Comparison of ENCODE assay signal across 24 mouse cellular contexts in the genomic region with DNA sequence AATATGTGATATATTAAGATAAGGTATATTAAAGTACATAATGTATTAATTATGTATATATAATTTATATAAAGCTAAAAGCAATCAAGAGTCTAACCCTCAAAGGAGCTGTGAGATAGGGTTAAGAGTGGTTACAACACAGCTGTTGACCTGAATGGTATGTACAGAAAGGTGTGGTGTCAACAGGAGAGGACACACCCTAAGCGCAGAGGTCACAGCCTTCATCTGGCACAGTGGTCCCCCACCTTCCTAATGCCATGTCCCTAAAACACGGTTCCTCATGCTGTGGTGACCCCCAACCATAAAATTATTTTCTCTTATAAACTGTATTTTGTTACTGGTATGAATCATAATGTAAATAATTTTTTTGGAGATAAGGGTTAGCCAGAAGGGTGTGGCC. TPM values are rescaled to one million over a fixed set of nuclear protein-coding genes. Genes with fewer than 3 reads are reported as not detected.
DNase-seq lines count a peak whose midpoint lies in the region; ATAC-seq and TF ChIP-seq lines count a peak whose summit lies in the region.
"Had no signal": no experiment of that assay in that cellular context is flagged by ENCODE, and none has a peak within 500 bp of the region (broad histone marks: within the 10 kb centered on the region; RNA-seq: fewer than 3 reads in every experiment).

No protein-coding gene starts in this region.

- 62% methylated on average over 2 of the region's 2 CpGs for WGBS in liver, embryonic 16.5 days (ENCODE audit: insufficient replicate concordance)

- peak overlapping the region; percentile 99 for H3K27ac ChIP-seq in CH12.LX (ENCODE audit: insufficient read depth, low read depth)
- peak overlapping the region; percentile 76 for H3K27ac ChIP-seq in liver, embryonic 16.5 days (ENCODE audit: low read length)
- H3K27ac ChIP-seq: heart, adult 2 months; heart, embryonic 15.5 days; limb, embryonic 13.5 days; lung, embryonic 15.5 days; neural tube, embryonic 15.5 days had no signal

- peak overlapping the region; percentile 77; the same call in 1 of the 2 replicates for H3K9ac ChIP-seq in CH12.LX (ENCODE audit: insufficient read depth, low read depth)
- H3K9ac ChIP-seq in liver, embryonic 16.5 days (ENCODE audit: low read depth, low read length), result no peak overlapping the region
- H3K9ac ChIP-seq: heart, embryonic 15.5 days; limb, embryonic 13.5 days; lung, embryonic 15.5 days; neural tube, embryonic 15.5 days had no signal

- no peak for TF ChIP-seq EP300 in CH12.LX (IDR thresholded peaks at IDR 0.05; ENCODE audit: low read length)

- DNase-seq in 416B (ENCODE audit: low read depth), result peak; percentile 55
- no peak for DNase-seq in CH12.LX (ENCODE audit: extremely low read depth)
- DNase-seq in induced T-regulatory cell, adult 2 months (ENCODE audit: low read depth), result peak; percentile 66
- DNase-seq in cerebellum, adult 11-12 months, result no peak
- DNase-seq in MN1 (ENCODE audit: low spot score), result no peak
- no peak for DNase-seq in urinary bladder, adult 2 months (ENCODE audit: low spot score)
- DNase-seq: adrenal gland, postnatal 36 days; cerebellum, adult 9-10 months; gastrocnemius, postnatal 14 days; heart, adult 2 months; midbrain, embryonic 14.5 days; thymus, adult 18-20 months had no signal

- dilution Hi-C loops in CH12.LX (cut with MboI; ENCODE audit: extremely low pct_ligation_motif_present, extremely low pct_unique_long_range_greater_than_20kb, low sequenced_read_pairs), result no loop called here

- in situ Hi-C loops in CH12.LX (cut with MboI; ENCODE audit: low pct_ligation_motif_present, low pct_unique_long_range_greater_than_20kb, low sequenced_read_pairs), result no loop called here

- H3K36me3 ChIP-seq in CH12.LX (replicated peaks in 1 of 2; ENCODE audit: control insufficient read depth in 1 of 2, insufficient read depth in 1 of 2, low read length in 1 of 2), result peaks cover 0 to 2% of the 10 kb centered on the region in 2 experiments
- H3K36me3 ChIP-seq in liver, embryonic 16.5 days (ENCODE audit: control insufficient read depth, insufficient read depth), result no peaks in the 10 kb centered on the region
- H3K36me3 ChIP-seq: heart, embryonic 15.5 days; limb, embryonic 13.5 days; lung, embryonic 15.5 days; neural tube, embryonic 15.5 days had no signal

- H3K4me1 ChIP-seq in CH12.LX (ENCODE audit: control insufficient read depth in 1 of 2, insufficient read depth in 2 of 2), result peaks cover 4 to 32% of the 10 kb centered on the region in 2 experiments; a peak in 3 of 4 replicates
- H3K4me1 ChIP-seq in liver, embryonic 16.5 days (ENCODE audit: control insufficient read depth, low read depth, low read length), result peaks cover 22% of the 10 kb centered on the region
- H3K4me1 ChIP-seq: lung, embryonic 15.5 days; neural tube, embryonic 15.5 days had no signal

- TF ChIP-seq CTCF in CH12.LX (conservative IDR thresholded peaks at IDR 0.05 in 1 of 2, IDR thresholded peaks at IDR 0.05 in 1 of 2; ENCODE audit: low read depth in 2 of 2, low read length in 2 of 2), result no peak

- H3K4me2 ChIP-seq in CH12.LX (ENCODE audit: insufficient read depth, low read depth, poor library complexity, severe bottlenecking), result peak overlapping the region; percentile 76
- H3K4me2 ChIP-seq in liver, embryonic 16.5 days (ENCODE audit: low read depth, low read length), result peak overlapping the region; percentile 49
- H3K4me2 ChIP-seq: heart, embryonic 15.5 days; limb, embryonic 13.5 days; lung, embryonic 15.5 days; neural tube, embryonic 15.5 days had no signal

- no peak for TF ChIP-seq POLR2A in CH12.LX (IDR thresholded peaks at IDR 0.05; ENCODE audit: low read depth, low read length)

- H3K79me2 ChIP-seq in CH12.LX (replicated peaks; ENCODE audit: control insufficient read depth, extremely low read depth, insufficient read depth, poor library complexity, severe bottlenecking), result peaks cover 11% of the 10 kb centered on the region

- no peak for TF ChIP-seq RAD21 in CH12.LX (IDR thresholded peaks at IDR 0.05; ENCODE audit: low read depth, low read length)

- H3K27me3 ChIP-seq in CH12.LX (replicated peaks), result no peaks in the 10 kb centered on the region
- no peaks in the 10 kb centered on the region for H3K27me3 ChIP-seq in liver, embryonic 16.5 days (ENCODE audit: control insufficient read depth, insufficient read depth, low read depth, low read length)
- H3K27me3 ChIP-seq: heart, embryonic 15.5 days; limb, embryonic 13.5 days; lung, embryonic 15.5 days; neural tube, embryonic 15.5 days had no signal

- ATAC-seq in liver, embryonic 16.5 days (ENCODE audit: low read depth), result peak; percentile 25; the same call in 1 of the 2 replicates
- ATAC-seq: forebrain, embryonic 14.5 days had no signal

- H3K9me3 ChIP-seq in CH12.LX (replicated peaks; ENCODE audit: low read length), result no peaks in the 10 kb centered on the region
- no peaks in the 10 kb centered on the region for H3K9me3 ChIP-seq in liver, embryonic 16.5 days (replicated peaks; ENCODE audit: control insufficient read depth, low read length)
- H3K9me3 ChIP-seq: heart, embryonic 15.5 days; limb, embryonic 13.5 days; lung, embryonic 15.5 days; neural tube, embryonic 15.5 days had no signal

- H3K4me3 ChIP-seq in CH12.LX (replicated peaks in 1 of 3; ENCODE audit: low read depth in 2 of 3, low read length in 2 of 3, poor library complexity in 1 of 3), result peak overlapping the region; percentile 24 to 63 (median 50)
- H3K4me3 ChIP-seq in liver, embryonic 16.5 days (ENCODE audit: low read depth, low read length), result no peak overlapping the region
- H3K4me3 ChIP-seq: heart, adult 2 months; heart, embryonic 15.5 days; limb, embryonic 13.5 days; lung, embryonic 15.5 days; neural tube, embryonic 15.5 days had no signal

TF ChIP-seq in CH12.LX, 34 proteins besides CTCF, POLR2A, EP300 and RAD21:
- no peak for TF ChIP-seq GABPA (IDR thresholded peaks at IDR 0.05; ENCODE audit: insufficient replicate concordance, low read depth, low read length)
- TF ChIP-seq PAX5 (IDR thresholded peaks at IDR 0.05; ENCODE audit: low read length), result no peak
- no peak for TF ChIP-seq MAX (IDR thresholded peaks at IDR 0.05; ENCODE audit: low read length)
- TF ChIP-seq USF1 (IDR thresholded peaks at IDR 0.05; ENCODE audit: low read depth, low read length), result no peak
- no peak for TF ChIP-seq MAZ (IDR thresholded peaks at IDR 0.05; ENCODE audit: low read depth, low read length)
- TF ChIP-seq NRF1 (IDR thresholded peaks at IDR 0.05; ENCODE audit: low read depth, low read length), result no peak
- no peak for TF ChIP-seq SIN3A (IDR thresholded peaks at IDR 0.05; ENCODE audit: low read length)
- TF ChIP-seq KAT2A (IDR thresholded peaks at IDR 0.05; ENCODE audit: insufficient replicate concordance, low read length), result no peak
- TF ChIP-seq HCFC1 (IDR thresholded peaks at IDR 0.05; ENCODE audit: low read depth, low read length), result no peak
- TF ChIP-seq MXI1 (IDR thresholded peaks at IDR 0.05; ENCODE audit: low read depth, low read length), result no peak
- TF ChIP-seq SMC3 (IDR thresholded peaks at IDR 0.05; ENCODE audit: low read depth, low read length), result no peak
- no peak for TF ChIP-seq ZMIZ1 (IDR thresholded peaks at IDR 0.05; ENCODE audit: low read depth, low read length)
- TF ChIP-seq TCF12 (IDR thresholded peaks at IDR 0.05; ENCODE audit: low read depth, low read length), result no peak
- TF ChIP-seq JUND (conservative IDR thresholded peaks at IDR 0.05; ENCODE audit: low read depth, low read length), result no peak

RNA-seq across cellular contexts. Expression of gene Glipr1, which starts 1.1 kb away (rescaled TPM):
- total RNA-seq in CH12.LX (2012; rRNA removed) (341 and 362 TPM in 2 replicates), CH12.LX (2014; rRNA removed) (907 and 1,004 TPM in 2 replicates)
- polyA plus RNA-seq in CH12.LX (2012; ENCODE audit: insufficient read length, low read depth), result 471 and 472 TPM in 2 replicates
- 7.6 and 10.4 TPM in 2 replicates for polyA plus RNA-seq in liver, embryonic 16.5 days (2015; fragmentation: Nextera tagmentation; extraction: Ambion mirVana)
- polyA plus RNA-seq in urinary bladder, adult 2 months (2012; rRNA removed), result 48.5 and 55.4 TPM in 2 replicates

RNA-seq across cellular contexts. Expression of gene Krr1, which starts 28.9 kb away (rescaled TPM):
- total RNA-seq in CH12.LX (2012; rRNA removed) (56.9 and 72.5 TPM in 2 replicates), CH12.LX (2014; rRNA removed) (108 and 124 TPM in 2 replicates)
- polyA plus RNA-seq in CH12.LX (2012; ENCODE audit: insufficient read length, low read depth), result 58.7 and 68.7 TPM in 2 replicates
- 16.1 and 17.2 TPM in 2 replicates for polyA plus RNA-seq in liver, embryonic 16.5 days (2015; fragmentation: Nextera tagmentation; extraction: Ambion mirVana)
- 24.4 and 26.9 TPM in 2 replicates for polyA plus RNA-seq in urinary bladder, adult 2 months (2012; rRNA removed)

RNA-seq across cellular contexts. Expression of gene Glipr1l1, which starts 58.6 kb away (rescaled TPM):
- not detected in 2 replicates for total RNA-seq in CH12.LX (2012; rRNA removed)
- total RNA-seq in CH12.LX (2014; rRNA removed), result not detected in 2 replicates
- not detected in 2 replicates for polyA plus RNA-seq in CH12.LX (2012; ENCODE audit: insufficient read length, low read depth)
- not detected in 2 replicates for polyA plus RNA-seq in liver, embryonic 16.5 days (2015; fragmentation: Nextera tagmentation; extraction: Ambion mirVana)
- not detected in 2 replicates for polyA plus RNA-seq in urinary bladder, adult 2 months (2012; rRNA removed)
- total RNA-seq: adrenal gland, postnatal 36 days; ES-E14; gastrocnemius, postnatal 14 days; heart, adult 2 months; hematopoietic stem cell, adult 5-6 weeks; layer of hippocampus, postnatal 14 days had no signal
- polyA plus RNA-seq: embryonic facial prominence, embryonic 11.5 days; forebrain, embryonic 14.5 days; heart, adult 2 months; heart, embryonic 15.5 days; kidney, embryonic 16.5 days; limb, embryonic 13.5 days; lung, embryonic 15.5 days; neural tube, embryonic 15.5 days; stomach, embryonic 14.5 days had no signal

Comparison
In these comparisons a context has a peak if more than half of its experiments do, and no peak if none do; other contexts are left out.
1. DNase-seq: peak in 416B (single experiment) and induced T-regulatory cell, adult 2 months (single experiment); none in CH12.LX (single experiment), cerebellum, adult 11-12 months (single experiment), MN1 (single experiment) and urinary bladder, adult 2 months (single experiment).